Mouse (Mus musculus) cerebellum, postnatal 4 days (tissue): ENCODE measurements around the gene Tnip3.

Experiments
- DNase-seq, 2 experiments: peaks; one replicate each; pipeline ENCODE4 v3.0.0; 2022; ENCODE audit warnings: low spot score in 2 of 2, mixed read lengths in 1 of 2

Tnip3 gene

DNA sequence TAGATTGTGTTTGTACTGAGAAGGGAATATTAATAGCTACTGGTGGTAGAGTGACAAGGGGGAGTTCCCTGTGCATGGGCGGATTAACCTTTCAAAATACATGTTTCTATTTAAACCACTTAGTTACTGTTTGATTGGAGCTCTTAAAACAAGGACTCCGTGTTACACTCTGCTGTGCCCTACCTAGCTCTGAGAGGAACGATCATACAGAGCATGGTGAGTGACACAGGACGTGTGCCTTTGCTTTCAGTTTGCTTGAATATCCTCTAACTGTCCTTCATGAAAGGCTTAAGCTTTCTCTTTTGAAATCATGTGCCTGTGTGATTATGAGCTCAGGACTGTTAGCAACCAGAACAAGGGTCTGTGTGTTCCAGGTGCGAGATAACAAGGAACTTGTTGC is at the start of gene Tnip3:
Gene Tnip3, plus strand, starts transcription at position 122 of the 400 bp plus-strand sequence.
- no peak for DNase-seq

- DNase-seq = no peak
These were observed 26.3 kb upstream of the Tnip3 start for GRCm38 (mm10) chr6:65498786-65499185.

- DNase-seq = peak; percentile 51 to 61
These were observed 15.0 kb upstream of the Tnip3 start for GRCm38 (mm10) chr6:65510051-65510669.

DNA sequence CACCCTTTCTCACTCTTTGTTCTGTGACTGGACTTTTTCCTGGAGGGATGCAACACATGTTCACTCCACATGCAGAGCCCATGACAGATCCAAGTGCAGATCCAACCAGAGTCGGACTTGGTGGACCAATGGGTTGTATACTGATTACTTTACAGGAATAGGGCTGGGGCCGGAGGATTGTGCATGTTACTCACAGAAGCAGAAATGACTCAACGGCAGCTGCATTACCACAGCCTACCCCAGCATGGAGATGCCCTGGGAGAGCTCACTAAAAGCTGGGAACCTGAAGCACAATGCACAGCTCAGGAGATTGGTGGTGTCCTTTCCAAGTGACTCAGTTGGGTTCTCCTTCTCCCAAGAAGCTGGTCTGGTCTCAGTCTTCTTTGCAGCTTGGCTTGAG is 11.3 kb upstream of the Tnip3 start:
- DNase-seq = no peak

GRCm38 (mm10) chr6:65516759-65517158 is 8.4 kb upstream of the Tnip3 start:
- DNase-seq = no peak

DNA sequence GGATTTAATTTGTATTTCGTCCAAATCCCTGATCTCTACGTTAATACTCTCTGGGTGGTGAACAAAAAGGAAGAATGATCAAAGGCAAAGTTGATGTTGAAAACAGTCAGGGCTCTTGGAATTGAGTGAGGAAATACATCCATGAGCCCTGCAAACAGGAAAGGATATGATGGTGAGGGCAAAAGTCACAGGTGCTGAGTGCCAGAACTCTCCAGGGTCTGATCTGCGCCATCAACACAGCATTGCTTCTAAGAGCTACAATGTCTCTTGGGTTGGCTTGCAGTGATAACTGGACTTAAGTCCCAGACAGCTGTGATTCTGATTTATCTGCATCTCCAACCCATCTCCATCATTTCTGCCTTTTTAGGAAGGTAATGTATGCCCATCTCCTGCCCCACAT is 4.3 kb upstream of the Tnip3 start:
- no peak for DNase-seq

- no peak for DNase-seq
These were observed 2.8 kb downstream of the Tnip3 start for GRCm38 (mm10) chr6:65527892-65528291.

DNA sequence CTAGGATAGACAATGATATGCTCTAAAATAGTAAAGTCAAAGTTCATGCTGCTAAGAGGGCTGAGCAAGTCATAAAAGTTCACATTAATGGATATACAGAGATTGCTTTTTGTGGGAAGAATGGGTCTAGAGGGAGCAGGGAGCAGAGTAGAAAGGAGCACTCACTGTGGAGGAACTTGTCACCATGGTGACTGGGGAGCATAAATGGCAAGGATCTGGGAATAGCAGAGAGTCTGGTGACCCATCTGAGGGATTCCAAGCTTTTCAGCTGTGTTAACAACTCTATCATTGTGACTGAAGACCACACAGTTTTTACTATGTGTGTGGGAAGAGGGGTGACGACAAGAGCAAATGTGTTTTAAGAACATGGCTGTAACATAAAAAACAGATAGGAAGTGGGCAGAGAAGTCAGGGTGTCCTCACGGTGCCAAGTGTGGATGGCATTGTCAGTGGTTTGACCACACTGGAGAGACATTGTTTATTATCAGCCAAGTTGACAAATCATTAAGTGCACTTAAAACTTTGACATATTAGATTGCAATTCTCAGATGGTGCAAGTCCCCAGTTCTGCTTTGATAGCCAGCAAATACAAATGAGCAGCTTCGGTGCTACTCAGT is 6.2 kb downstream of the Tnip3 start:
- no peak for DNase-seq

DNA sequence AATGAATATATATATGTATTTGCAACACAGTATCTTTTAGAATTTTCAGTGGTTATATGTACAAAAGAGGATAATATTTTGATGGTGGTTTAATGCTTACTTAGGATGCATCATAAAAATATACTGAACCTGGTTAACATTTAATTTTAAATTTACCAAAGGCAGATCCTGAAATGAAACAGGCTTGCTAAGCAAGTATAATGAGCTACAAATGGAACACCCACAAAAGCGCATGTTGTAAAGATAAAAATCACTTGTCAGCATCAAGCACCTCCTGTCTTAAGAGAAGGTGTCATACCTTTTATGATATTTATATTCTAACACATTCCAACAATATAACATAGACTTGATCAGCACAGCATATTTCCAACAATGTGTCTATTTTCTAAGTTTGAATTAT is 8.6 kb downstream of the Tnip3 start:
- no peak for DNase-seq

- no peak for DNase-seq
These were observed 12.3 kb downstream of the Tnip3 start for GRCm38 (mm10) chr6:65537327-65537884.

GRCm38 (mm10) chr6:65538022-65538652 is 13.0 kb downstream of the Tnip3 start:
- no peak for DNase-seq

DNA sequence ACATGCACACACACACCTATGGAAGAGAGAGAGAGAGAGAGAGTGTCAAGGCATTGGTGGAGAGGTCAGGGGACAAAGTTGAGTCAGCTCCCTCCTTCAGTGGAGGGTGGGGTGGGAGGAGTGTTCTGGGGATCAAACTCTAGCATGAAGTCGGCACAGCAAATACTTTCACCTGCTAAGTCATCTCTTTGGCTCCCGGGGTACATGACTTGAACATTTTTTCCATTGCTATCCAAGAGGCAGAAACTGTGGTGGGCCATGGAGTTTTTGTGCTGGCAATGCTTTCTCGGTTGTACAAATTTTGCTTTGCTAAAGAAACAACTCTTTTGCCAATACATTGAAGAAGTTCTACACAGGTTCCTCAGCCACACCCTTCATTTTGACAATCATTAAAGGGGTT is 13.8 kb downstream of the Tnip3 start:
- no peak for DNase-seq

DNA sequence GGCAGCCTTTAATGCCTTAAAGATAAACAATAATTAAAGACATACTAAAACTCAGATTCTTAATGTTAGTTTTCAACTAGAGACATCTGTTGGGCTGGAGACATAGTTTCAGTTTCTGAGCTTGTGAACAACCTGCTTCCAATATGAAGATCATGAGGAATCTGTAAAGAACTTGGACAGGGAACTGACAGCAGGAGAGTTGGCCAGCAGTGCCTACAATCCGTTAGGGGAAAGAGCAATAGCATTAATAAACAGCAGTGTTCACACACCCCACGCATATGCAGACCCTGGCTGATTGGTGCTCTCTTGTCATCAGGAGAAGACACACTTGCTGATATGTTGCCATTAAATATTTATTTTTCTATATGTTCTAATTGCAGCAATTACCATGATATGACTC is 15.0 kb downstream of the Tnip3 start:
- DNase-seq = no peak

DNA sequence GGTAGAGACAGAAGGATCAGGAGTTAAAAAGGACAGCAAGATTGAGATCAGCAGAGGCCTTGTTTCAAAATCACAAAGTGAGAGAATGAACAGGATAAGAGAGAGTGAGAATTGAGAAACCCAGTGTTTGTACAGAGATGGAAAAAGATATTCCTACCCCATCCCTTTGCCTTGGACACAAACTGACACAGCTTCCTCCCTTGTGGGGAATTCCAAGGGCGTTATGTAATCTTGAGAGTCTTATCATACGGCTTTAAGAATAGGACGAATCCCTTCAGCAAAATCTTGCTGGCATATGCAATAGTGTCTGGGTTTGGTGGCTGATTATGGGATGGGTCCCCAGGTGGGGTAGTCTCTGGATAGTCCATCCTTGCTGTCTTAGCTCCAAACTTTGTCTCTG is 16.0 kb downstream of the Tnip3 start:
- DNase-seq = no peak

- no peak for DNase-seq
These were observed 17.3 kb downstream of the Tnip3 start for GRCm38 (mm10) chr6:65542391-65542790.

DNA sequence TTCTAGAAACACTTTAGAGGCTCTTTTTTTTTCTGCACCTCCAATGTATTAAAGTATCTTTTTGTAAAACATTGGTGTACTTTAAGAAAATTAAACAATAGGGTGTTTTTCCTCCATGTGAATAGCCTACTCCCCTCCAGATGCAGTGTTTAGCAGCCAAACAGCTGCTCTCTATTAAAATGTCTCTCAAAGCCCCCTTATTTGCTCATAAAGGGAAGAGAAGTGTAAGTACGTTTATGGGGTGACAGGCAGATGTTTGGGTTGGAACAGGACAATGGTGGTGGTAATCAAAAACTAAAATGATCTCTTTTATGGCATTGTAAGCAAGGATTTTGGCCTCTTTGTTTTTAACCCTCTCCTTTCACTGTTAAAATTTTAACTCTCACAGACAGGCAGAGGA is 17.8 kb downstream of the Tnip3 start:
- DNase-seq = no peak

GRCm38 (mm10) chr6:65563887-65564656 is 39.0 kb downstream of the Tnip3 start:
- DNase-seq = no peak

- no peak for DNase-seq
These were observed 39.5 kb downstream of the Tnip3 start for GRCm38 (mm10) chr6:65564657-65565039.

DNA sequence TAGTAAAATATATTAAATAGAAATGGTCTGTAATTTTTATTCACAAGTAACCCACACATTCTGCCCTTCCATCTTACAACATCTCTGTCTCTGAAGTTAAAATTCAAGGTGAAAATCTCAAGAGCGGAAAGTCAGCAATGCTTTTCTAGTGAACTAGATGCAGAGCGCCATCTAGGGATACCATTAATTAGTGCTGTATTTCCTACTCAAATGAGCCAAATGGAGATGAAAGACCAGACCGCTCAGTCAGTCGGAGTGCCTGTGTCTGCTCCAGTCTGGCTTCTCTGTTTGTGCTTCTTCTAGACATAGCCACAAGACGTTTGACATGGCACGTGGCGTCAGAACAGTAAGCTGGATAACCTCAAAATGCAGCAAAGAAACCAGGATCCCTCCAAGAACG is 44.6 kb downstream of the Tnip3 start:
- DNase-seq = peak in 1 of 2 experiments; percentile 34

- DNase-seq = no peak
These were observed 53.2 kb downstream of the Tnip3 start for GRCm38 (mm10) chr6:65578151-65578973.

- DNase-seq = no peak
These were observed 57.9 kb downstream of the Tnip3 start for GRCm38 (mm10) chr6:65583029-65583428.
